Mouse (Mus musculus): Measurements from ENCODE around the gene Bag6.

- no peak for TF ChIP-seq CTCF (conservative IDR thresholded peaks at IDR 0.05; ENCODE audit: low read length)
- no peak for TF ChIP-seq NANOG (IDR thresholded peaks at IDR 0.05; ENCODE audit: borderline replicate concordance, low read length)
- no peak for TF ChIP-seq POU5F1 (IDR thresholded peaks at IDR 0.05; ENCODE audit: borderline replicate concordance, low read length)
Observed at GRCm38 (mm10) chr17:35088825-35089644, 45.9 kb upstream of the Bag6 start, which contains the start of gene Abhd16a.

Data from E14TG2a.4 (cell line).